Mouse (Mus musculus) neural tube, embryonic 11.5 days (tissue): Measurements from ENCODE around the gene Adgrf1. TPM values are rescaled to one million over a fixed set of nuclear protein-coding genes. Genes with fewer than 3 reads are reported as not detected.

ENCODE experiments used
- ATAC-seq: fragments of 200-750 bp; cut with Nextera tagmentation; 2 replicates; pipeline ENCODE4 v1.8.0; 2017; ENCODE audit warnings: moderate number of reproducible peaks, mild to moderate bottlenecking, moderate TSS enrichment, moderate library complexity; ENCODE audit not compliant: insufficient read depth, low FRiP score, low TSS enrichment
- DNase-seq: peaks from one replicate; pipeline ENCODE4 v3.0.0-alpha.2; 2015; ENCODE audit warnings: low spot score
- H3K27ac ChIP-seq: fragments of 300-500 bp; sonication (generic); 2 replicates; pipeline ENCODE4 v1.5.1; 2014; ENCODE audit warnings: low read depth, mild to moderate bottlenecking, low read length
- H3K27me3 ChIP-seq: fragments of 300-500 bp; sonication (generic); 2 replicates; pipeline ENCODE4 v1.6.1; 2014; ENCODE audit warnings: mild to moderate bottlenecking, low read length, mixed read lengths; ENCODE audit not compliant: control insufficient read depth, insufficient read depth
- H3K36me3 ChIP-seq: fragments of 300-500 bp; sonication (generic); 2 replicates; pipeline ENCODE4 v1.6.1; 2014; ENCODE audit warnings: mild to moderate bottlenecking, low read length, moderate library complexity, mixed read lengths; ENCODE audit not compliant: control insufficient read depth, insufficient read depth
- H3K4me1 ChIP-seq: fragments of 300-500 bp; sonication (generic); 2 replicates; pipeline ENCODE4 v1.6.1; 2014; ENCODE audit warnings: low read length, mixed read lengths; ENCODE audit not compliant: control insufficient read depth, insufficient read depth
- H3K4me2 ChIP-seq: fragments of 300-500 bp; sonication (generic); 2 replicates; pipeline ENCODE4 v1.6.1; 2014; ENCODE audit warnings: low read depth, mild to moderate bottlenecking, moderate library complexity
- H3K4me3 ChIP-seq: fragments of 300-500 bp; sonication (generic); 2 replicates; pipeline ENCODE4 v1.5.1; 2014; ENCODE audit warnings: low read depth, low read length
- H3K9ac ChIP-seq: fragments of 300-500 bp; sonication (generic); 2 replicates; pipeline ENCODE4 v1.6.1; 2014; ENCODE audit warnings: mild to moderate bottlenecking, low read length
- H3K9me3 ChIP-seq: fragments of 300-500 bp; sonication (generic); 2 replicates; pipeline ENCODE4 v1.6.1; 2016; ENCODE audit warnings: low read length; ENCODE audit not compliant: control insufficient read depth
- WGBS: fragments of 180-500 bp; shearing (Covaris S2); extraction: QIAGEN DNeasy Blood & Tissue Kit; methylation state at CpG from one replicate; pipeline ENCODE4 v1.1.7; 2014; 5-methylcytosine and 5-hydroxymethylcytosine counted together
- polyA plus RNA-seq: library from polyadenylated mRNA; unstranded; fragments of >200 nt; fragmentation: Nextera tagmentation; extraction: Ambion mirVana; gene quantifications from 2 replicates; pipeline ENCODE4 v1.2.1, GENCODE M21; 2014

Adgrf1 gene
- polyA plus RNA-seq, 1 experiment from 2014 or later: not detected

DNA sequence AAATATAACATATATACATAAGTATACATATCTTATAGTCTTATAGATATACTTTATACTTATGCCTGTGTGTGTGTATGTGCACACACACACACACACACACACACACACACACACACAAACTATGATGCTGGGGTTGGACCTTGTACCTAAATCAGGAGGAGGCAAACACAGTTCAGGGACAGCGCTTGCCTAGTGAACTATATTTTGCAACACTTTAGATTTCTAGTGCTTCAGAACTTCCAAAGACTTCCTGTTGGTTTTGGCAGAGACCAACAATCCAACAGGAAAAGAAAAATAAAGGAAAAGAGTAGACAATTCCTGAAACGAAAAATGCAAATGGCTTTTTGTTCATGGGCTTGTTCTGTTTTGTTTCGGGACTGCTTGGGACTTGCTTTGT, 27.5 kb upstream of the Adgrf1 start:
- 85% methylated on average over 3 of the region's 3 CpGs for WGBS

DNA sequence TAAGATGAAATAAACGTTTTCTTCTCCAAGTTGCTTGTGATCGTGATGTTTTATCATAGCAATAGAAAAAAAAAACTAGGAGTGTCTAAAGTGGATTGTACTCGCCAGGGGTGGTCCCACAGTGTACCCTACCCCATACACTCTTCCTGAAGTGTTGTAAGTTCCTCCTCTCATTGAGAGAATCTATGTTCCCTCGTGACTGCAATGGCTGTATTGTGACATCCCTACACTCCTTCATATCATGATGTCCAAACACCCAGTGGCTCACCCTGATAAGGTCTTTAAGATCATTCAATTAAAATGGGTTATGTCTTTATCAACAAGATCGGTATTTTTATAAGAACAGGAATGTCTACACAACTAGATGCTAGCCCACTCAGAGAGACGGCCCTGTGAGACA, 24.8 kb upstream of the Adgrf1 start:
- no peaks in the 10 kb centered on the region for H3K4me1 ChIP-seq
- no peaks in the 10 kb centered on the region for H3K9me3 ChIP-seq
- 88% methylated on average over 6 of the region's 6 CpGs for WGBS
- no peak for ATAC-seq
- H3K9ac ChIP-seq: no peak overlapping the region
- H3K27me3 ChIP-seq: no peaks in the 10 kb centered on the region
- H3K36me3 ChIP-seq: no peaks in the 10 kb centered on the region
- no peak for DNase-seq
- no peak overlapping the region for H3K4me3 ChIP-seq
- H3K27ac ChIP-seq: no peak overlapping the region
- no peak overlapping the region for H3K4me2 ChIP-seq

More for the DNA sequence above, 27.5 kb upstream of the Adgrf1 start:
- Histone ChIP-seq H3K4me3 (no peak overlapping the region), H3K27ac (no peak overlapping the region), H3K4me2 (no peak overlapping the region), H3K36me3 (no peaks in the 10 kb centered on the region), H3K4me1 (no peaks in the 10 kb centered on the region), H3K9me3 (no peaks in the 10 kb centered on the region), H3K9ac (no peak overlapping the region), H3K27me3 (no peaks in the 10 kb centered on the region)
- DNase-seq: no peak
- no peak for ATAC-seq

DNA sequence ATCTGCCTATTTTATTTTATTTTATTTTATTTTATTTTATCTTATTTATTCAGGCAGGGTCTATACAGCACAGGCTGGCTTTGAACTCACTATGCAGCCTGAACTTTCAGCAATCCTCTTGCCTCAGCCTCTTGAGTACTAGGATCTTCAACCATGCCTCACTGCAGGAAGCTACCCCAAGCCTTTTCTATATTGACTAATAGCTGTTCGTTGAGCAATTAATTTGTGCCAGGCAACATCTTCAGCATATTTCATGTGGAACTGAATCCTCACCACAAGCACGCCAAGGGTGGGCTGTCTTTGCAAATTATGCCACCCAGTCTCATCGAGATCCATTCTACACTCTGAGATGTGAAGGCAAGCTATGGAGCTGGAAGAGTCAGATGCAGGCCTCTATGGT, 22.9 kb upstream of the Adgrf1 start:
- DNase-seq (no peak), ATAC-seq (no peak)
- Histone ChIP-seq H3K9me3 (no peaks in the 10 kb centered on the region), H3K4me2 (no peak overlapping the region), H3K4me3 (no peak overlapping the region), H3K4me1 (no peaks in the 10 kb centered on the region), H3K27ac (no peak overlapping the region), H3K27me3 (no peaks in the 10 kb centered on the region), H3K9ac (no peak overlapping the region), H3K36me3 (no peaks in the 10 kb centered on the region)
- WGBS: 90% methylated on average over 3 of the region's 3 CpGs

DNA sequence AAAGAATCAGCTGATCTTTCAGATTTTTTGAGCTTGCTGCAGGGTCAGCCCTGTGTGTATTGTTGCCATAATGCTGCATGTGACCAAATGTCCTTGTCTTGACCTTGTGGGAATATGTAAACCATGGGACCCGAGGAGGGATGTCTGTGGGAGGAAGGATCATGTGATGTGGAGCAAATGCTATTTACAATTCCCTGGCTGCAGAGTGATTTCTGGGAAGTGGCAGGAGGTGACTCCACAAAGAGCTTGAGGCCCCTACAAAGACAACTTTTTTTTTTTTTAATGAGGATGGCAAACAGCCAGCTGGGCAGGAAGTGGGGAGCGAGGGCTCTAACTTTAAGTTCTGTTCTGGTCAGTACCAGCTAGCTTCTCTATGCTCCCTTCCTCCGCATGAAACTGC, 20.5 kb upstream of the Adgrf1 start:
- Histone ChIP-seq H3K4me2 (no peak overlapping the region), H3K4me3 (no peak overlapping the region), H3K9ac (no peak overlapping the region), H3K4me1 (no peaks in the 10 kb centered on the region), H3K27ac (no peak overlapping the region), H3K36me3 (no peaks in the 10 kb centered on the region), H3K9me3 (no peaks in the 10 kb centered on the region), H3K27me3 (no peaks in the 10 kb centered on the region)
- 63% methylated on average over 3 of the region's 3 CpGs for WGBS
- DNase-seq (no peak), ATAC-seq (no peak)

DNA sequence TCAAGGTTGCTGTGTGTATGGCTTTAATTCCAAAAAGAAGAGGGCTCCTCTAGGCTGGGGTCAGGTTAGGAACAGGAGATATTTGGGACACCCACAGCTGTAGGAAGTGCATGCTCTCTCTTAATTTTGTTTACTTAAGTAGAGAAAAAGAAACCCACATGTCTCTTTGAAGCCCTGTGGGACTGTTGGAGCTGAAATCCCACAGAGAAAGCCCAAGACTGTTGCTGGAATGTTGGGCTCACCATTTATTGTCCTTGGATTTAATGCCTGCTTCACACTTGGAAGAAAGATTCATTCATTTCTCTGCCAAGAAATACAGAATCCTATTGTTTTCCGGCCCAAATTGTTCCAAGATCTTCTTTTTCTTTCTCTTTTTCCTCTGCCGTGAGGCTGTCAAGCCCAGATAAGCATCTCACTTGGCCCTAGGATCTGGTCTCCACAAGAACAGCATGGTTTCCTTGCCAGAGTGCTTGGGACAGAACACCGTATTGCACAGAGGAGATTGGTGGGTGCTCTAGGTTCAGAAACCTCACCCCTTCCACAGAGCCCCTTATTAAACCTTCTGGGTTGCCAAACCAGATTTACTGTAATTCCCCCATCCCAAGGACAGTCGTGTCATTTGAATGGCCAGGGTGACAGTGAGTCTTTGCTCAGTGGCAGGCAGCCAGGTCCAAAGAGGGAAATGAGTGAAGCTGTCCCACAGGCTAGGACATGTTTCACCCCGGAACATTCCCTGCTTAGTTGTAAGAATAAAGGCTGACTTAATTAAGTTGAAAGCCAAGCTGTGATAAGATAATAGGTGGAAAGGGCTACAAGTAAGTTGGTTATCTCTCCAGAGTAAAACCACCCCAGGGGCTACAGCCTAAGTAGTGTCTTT, 18.6 kb upstream of the Adgrf1 start:
- DNase-seq: no peak
- no peak for ATAC-seq

DNA sequence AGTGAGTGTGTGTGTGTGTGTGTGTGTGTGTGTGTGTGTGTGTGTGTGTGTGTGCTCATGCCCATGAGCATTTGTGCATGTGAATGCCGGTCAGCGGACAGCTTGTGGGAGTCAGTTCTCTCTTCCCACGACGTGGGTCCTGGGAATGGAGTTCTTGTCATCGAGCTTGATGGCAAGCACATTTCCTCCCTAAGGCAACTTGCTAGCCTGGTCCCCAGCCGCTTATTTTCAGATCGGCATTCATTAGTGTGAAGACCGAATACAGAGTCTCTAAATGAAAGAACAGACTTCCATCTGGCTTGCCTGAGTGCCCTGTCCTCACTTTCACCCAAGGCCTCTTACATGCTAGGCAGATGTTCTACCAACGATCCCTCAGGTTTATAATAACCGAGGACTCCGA, 17.3 kb upstream of the Adgrf1 start:
- no peaks in the 10 kb centered on the region for H3K27me3 ChIP-seq
- ATAC-seq: no peak

More for the DNA sequence above, 18.6 kb upstream of the Adgrf1 start:
- Histone ChIP-seq H3K27ac (no peak overlapping the region), H3K9ac (no peak overlapping the region), H3K4me3 (no peak overlapping the region), H3K36me3 (no peaks in the 10 kb centered on the region), H3K27me3 (no peaks in the 10 kb centered on the region), H3K4me2 (no peak overlapping the region), H3K4me1 (no peaks in the 10 kb centered on the region), H3K9me3 (no peaks in the 10 kb centered on the region)
- 71% methylated on average over 5 of the region's 5 CpGs for WGBS

DNA sequence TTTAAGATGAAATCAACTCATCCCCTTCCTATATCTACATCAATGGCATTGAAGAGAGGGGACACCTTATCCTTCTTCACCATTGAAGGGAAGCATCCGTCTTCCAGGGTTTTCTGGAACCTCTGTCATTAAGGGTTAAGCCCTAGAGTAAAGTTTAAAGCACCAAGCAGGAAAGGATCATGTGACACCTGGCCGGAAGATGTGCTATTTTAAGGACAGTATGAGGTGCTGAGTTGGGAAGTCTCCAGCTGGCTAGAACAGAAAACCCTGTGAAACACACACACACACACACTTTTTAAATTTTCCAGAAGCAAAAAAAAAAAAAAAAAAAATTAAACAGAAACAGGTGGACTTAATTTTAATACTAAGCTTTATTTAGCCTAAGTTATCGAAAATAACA, 15.9 kb upstream of the Adgrf1 start:
- Histone ChIP-seq H3K9me3 (no peaks in the 10 kb centered on the region), H3K4me3 (no peak overlapping the region), H3K9ac (no peak overlapping the region), H3K27ac (no peak overlapping the region), H3K27me3 (no peaks in the 10 kb centered on the region), H3K36me3 (no peaks in the 10 kb centered on the region), H3K4me1 (no peaks in the 10 kb centered on the region), H3K4me2 (no peak overlapping the region)
- 76% methylated on average over 3 of the region's 3 CpGs for WGBS
- ATAC-seq (no peak), DNase-seq (no peak)

More for the DNA sequence above, 17.3 kb upstream of the Adgrf1 start:
- H3K4me2 ChIP-seq: no peak overlapping the region
- WGBS: 78% methylated on average over 11 of the region's 11 CpGs
- DNase-seq: no peak
- H3K4me3 ChIP-seq: no peak overlapping the region
- no peaks in the 10 kb centered on the region for H3K9me3 ChIP-seq
- H3K27ac ChIP-seq: no peak overlapping the region
- no peak overlapping the region for H3K9ac ChIP-seq
- H3K36me3 ChIP-seq: no peaks in the 10 kb centered on the region
- no peaks in the 10 kb centered on the region for H3K4me1 ChIP-seq

DNA sequence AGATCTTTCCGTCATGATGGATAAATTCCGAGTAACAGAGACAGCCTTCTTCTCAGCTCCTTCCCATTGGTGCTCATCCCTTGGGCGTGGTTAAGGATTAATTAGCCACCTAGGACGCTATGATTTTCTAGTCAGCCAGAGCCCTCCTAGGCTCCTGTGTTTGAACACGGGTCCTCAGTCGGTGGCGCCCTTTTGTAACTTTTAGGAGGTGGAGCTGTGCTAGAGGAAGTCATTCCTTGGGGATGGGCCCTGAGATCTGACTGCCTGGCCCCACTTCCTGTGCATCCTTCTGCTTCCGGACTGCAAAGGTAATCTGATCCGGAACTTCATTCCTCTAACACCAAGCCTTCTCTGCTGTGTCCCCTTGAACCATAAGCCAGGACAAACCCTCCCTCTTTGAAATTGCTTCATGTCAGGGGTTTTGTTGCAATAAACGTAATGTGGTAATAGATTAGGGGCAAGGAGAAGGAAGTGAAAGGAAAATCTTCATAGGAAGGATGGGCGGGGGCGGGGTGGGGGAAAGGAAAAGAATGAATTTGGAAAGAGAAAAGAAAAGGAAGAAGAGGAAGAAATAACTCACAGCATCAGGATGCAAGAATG, 13.5 kb upstream of the Adgrf1 start:
- no peaks in the 10 kb centered on the region for H3K4me1 ChIP-seq
- H3K9ac ChIP-seq: no peak overlapping the region
- no peak overlapping the region for H3K4me3 ChIP-seq
- no peak overlapping the region for H3K4me2 ChIP-seq
- H3K9me3 ChIP-seq: no peaks in the 10 kb centered on the region
- WGBS: 79% methylated on average over 12 of the region's 12 CpGs
- no peaks in the 10 kb centered on the region for H3K36me3 ChIP-seq
- DNase-seq (no peak), ATAC-seq (no peak)
- no peak overlapping the region for H3K27ac ChIP-seq
- no peaks in the 10 kb centered on the region for H3K27me3 ChIP-seq

DNA sequence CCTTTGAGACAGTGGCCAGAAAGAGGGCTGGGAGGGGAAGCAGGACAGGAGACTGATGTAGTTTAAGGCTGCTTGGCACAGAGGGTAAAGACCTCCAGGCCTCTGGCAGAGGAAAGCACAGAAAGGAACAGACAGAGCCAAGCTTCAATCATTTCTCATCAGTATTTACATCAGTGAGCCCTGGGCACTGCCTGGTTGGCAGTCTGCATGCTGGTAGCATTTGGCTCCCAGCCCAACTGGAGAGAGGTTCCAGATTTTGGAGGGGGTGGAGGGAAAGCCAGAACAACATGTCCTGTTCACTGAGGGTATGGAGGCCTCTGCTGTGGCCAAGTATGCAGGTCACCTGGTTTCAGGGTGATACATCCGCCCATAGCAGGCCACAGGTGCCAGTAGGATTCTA, 12.4 kb upstream of the Adgrf1 start:
- Histone ChIP-seq H3K27me3 (no peaks in the 10 kb centered on the region), H3K27ac (no peak overlapping the region), H3K9me3 (no peaks in the 10 kb centered on the region), H3K4me2 (no peak overlapping the region), H3K4me1 (no peaks in the 10 kb centered on the region), H3K9ac (no peak overlapping the region), H3K4me3 (no peak overlapping the region), H3K36me3 (no peaks in the 10 kb centered on the region)
- ATAC-seq (no peak), DNase-seq (no peak)
- WGBS: 81% methylated on average over 1 of the region's 1 CpGs
